Mouse (Mus musculus) liver, postnatal 0 days (tissue): Measurements from ENCODE around the gene Olfr96. TPM values are rescaled to one million over a fixed set of nuclear protein-coding genes. Genes with fewer than 3 reads are reported as not detected.
A peak's percentile ranks its signal among the peaks of the same experiment; 100 is the strongest.

Source experiments
- ATAC-seq: fragments of 200-750 bp; cut with Nextera tagmentation; 2 replicates; pipeline ENCODE4 v1.8.0; 2017; ENCODE audit warnings: mild to moderate bottlenecking, moderate library complexity
- DNase-seq: peaks from one replicate; pipeline ENCODE4 v3.0.0-alpha.2; 2016
- H3K27ac ChIP-seq: fragments of 300-500 bp; sonication (generic); 2 replicates; pipeline ENCODE4 v1.5.1; 2014; ENCODE audit warnings: antibody characterized with exemption, moderate library complexity, mild to moderate bottlenecking, low read depth
- H3K27me3 ChIP-seq: fragments of 300-500 bp; sonication (generic); 2 replicates; pipeline ENCODE4 v1.6.1; 2014; ENCODE audit warnings: low read length, control low read depth, mixed read lengths; ENCODE audit not compliant: insufficient read depth
- H3K36me3 ChIP-seq: fragments of 300-500 bp; sonication (generic); replicated peaks from 2 replicates; pipeline ENCODE4 v1.6.1; 2014; ENCODE audit warnings: mild to moderate bottlenecking, control low read depth, low read length, moderate library complexity, mixed read lengths; ENCODE audit not compliant: insufficient read depth
- H3K4me1 ChIP-seq: fragments of 300-500 bp; sonication (generic); 2 replicates; pipeline ENCODE4 v1.6.1; 2014; ENCODE audit warnings: antibody characterized with exemption, mild to moderate bottlenecking, control low read depth; ENCODE audit not compliant: insufficient read depth
- H3K4me2 ChIP-seq: fragments of 300-500 bp; sonication (generic); 2 replicates; pipeline ENCODE4 v1.6.1; 2014; ENCODE audit warnings: low read depth, mild to moderate bottlenecking, low read length, moderate library complexity, mixed read lengths
- H3K4me3 ChIP-seq: fragments of 300-500 bp; sonication (generic); 2 replicates; pipeline ENCODE4 v1.5.1; 2014; ENCODE audit warnings: low read depth, low read length
- H3K9ac ChIP-seq: fragments of 300-500 bp; sonication (generic); replicated peaks from 2 replicates; pipeline ENCODE4 v1.6.1; 2014; ENCODE audit warnings: mild to moderate bottlenecking, moderate library complexity
- H3K9me3 ChIP-seq: fragments of 300-500 bp; sonication (generic); 2 replicates; pipeline ENCODE4 v1.6.1; 2016; ENCODE audit warnings: mild to moderate bottlenecking, control low read depth, low read length, mixed read lengths
- CTCF ChIP-seq: sonication (generic); IDR thresholded peaks from 2 replicates; pipeline ENCODE4 v1.5.1; 2016; ENCODE audit warnings: antibody characterized with exemption, low read depth
- EP300 ChIP-seq: IDR thresholded peaks from 2 replicates; pipeline ENCODE4 v1.6.1; 2016; ENCODE audit warnings: antibody characterized with exemption, low read depth, mild to moderate bottlenecking
- WGBS: fragments of 180-500 bp; shearing (Covaris S2); extraction: QIAGEN DNeasy Blood & Tissue Kit; methylation state at CpG from one replicate; pipeline ENCODE4 v1.1.7; 2014; ENCODE audit not compliant: insufficient replicate concordance; 5-methylcytosine and 5-hydroxymethylcytosine counted together
- polyA plus RNA-seq: library from polyadenylated mRNA; unstranded; fragments of >200 nt; fragmentation: Nextera tagmentation; extraction: Ambion mirVana; gene quantifications from 2 replicates; pipeline ENCODE4 v1.2.1, GENCODE M21; 2015

Olfr96 gene
- polyA plus RNA-seq, 1 experiment from 2014 or later: not detected

DNA sequence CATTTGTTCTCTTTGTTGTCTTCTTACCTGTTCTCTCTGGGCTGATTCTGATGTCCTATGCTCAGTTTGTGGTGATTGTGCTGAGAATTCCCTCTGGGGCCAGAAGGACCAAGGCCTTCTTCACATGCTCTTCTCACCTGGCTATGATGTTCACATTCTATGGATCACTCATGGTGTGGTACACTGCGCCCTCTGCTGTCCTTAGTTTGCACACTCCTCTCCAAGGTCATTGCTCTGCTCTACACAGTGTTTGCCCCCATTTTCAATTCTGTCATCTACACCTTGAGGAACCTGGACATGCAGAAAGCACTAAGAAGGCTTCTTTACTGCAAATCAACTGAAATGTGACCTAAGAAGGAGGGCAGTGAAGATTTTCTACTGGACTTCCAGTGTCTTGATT, 30.6 kb downstream of the Olfr96 start:
- no peaks in the 10 kb centered on the region for H3K9me3 ChIP-seq
- H3K27me3 ChIP-seq: no peaks in the 10 kb centered on the region
- DNase-seq (peak; percentile 50), ATAC-seq (peak; percentile 45; the same call in 1 of the 2 replicates)
- H3K36me3 ChIP-seq: no peaks in the 10 kb centered on the region
- H3K4me3 ChIP-seq: no peak overlapping the region
- no peak overlapping the region for H3K4me2 ChIP-seq
- WGBS: 12% methylated on average over 1 of the region's 1 CpGs
- no peak overlapping the region for H3K27ac ChIP-seq
- no peak overlapping the region for H3K9ac ChIP-seq
- TF ChIP-seq EP300: no peak
- TF ChIP-seq CTCF: peak; percentile 74
- no peaks in the 10 kb centered on the region for H3K4me1 ChIP-seq

DNA sequence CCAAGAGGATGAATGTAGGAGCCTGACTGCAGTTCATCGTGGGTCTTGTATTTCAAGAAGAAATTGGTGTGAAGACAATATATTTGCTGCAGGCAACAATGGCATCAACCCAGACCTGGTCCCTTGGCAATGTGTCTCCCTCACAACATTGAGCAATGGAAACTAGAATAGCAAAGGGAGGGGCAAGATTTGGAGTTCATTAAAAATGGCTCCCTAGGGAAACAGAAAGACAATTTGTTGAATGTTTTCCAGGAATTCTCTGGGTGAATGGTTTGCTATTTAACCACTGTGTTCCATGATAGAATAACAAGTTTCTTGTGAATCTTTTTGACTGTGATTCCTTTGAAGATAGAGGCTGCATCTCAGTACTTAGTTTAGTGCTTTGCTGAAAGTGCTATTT, 43.7 kb downstream of the Olfr96 start, which contains the start of gene Olfr98:
TSS of gene Olfr98 (minus strand) at position 124 of the 400 bp plus-strand sequence.
- H3K4me2 ChIP-seq: no peak within 1 kb of the TSS
- no peaks in the 10 kb centered on the region for H3K27me3 ChIP-seq
- DNase-seq (no peak), ATAC-seq (no peak)
- H3K9me3 ChIP-seq: no peaks in the 10 kb centered on the region
- TF ChIP-seq EP300 (no peak), CTCF (no peak)
- H3K4me3 ChIP-seq: no peak within 1 kb of the TSS
- H3K9ac ChIP-seq: no peak within 1 kb of the TSS
- 48% methylated on average over 1 of the region's 1 CpGs for WGBS
- no peaks in the 10 kb centered on the region for H3K36me3 ChIP-seq
- no peak within 1 kb of the TSS for H3K27ac ChIP-seq
- H3K4me1 ChIP-seq: no peaks in the 10 kb centered on the region

DNA sequence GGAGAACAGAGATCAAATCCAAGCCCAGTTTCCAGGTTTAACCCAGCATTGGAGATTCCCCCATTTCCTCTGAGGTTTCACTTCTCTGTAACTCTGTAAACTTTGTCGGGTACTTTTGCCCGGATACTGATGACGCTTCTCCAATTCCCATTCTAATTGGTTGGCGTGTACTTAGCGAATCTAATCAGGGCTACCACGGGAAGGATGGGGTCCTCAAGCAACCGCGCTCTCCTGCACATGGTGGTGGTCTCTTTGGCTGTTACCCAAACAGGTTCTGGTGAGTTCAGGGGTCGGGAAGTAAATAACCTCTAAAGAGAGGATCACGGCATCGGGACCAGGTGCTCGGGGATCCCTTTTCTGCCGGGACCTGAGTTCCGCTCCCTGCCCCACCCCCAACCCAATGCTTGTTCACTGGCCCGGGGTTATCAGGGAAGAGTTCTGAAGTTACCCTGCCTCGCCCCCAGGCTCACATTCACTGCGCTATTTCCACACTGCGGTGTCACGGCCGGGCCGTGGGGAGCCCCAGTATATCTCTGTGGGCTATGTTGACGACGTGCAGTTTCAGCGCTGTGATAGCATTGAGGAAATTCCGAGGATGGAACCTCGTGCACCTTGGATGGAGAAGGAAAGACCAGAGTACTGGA, 50.2 kb downstream of the Olfr96 start, which contains the start of gene H2-M3:
TSS of gene H2-M3 (plus strand) at position 163 of the 644 bp plus-strand sequence.
- peak; percentile 89 for ATAC-seq
- H3K4me1 ChIP-seq: no peaks in the 10 kb centered on the region; the same call in 1 of the 2 replicates
- peak within 1 kb of the TSS; percentile 73 for H3K4me3 ChIP-seq
- DNase-seq: peak; percentile 87
- H3K4me2 ChIP-seq: peak within 1 kb of the TSS; percentile 95
- TF ChIP-seq EP300: no peak
- no peak for TF ChIP-seq CTCF
- no peaks in the 10 kb centered on the region for H3K36me3 ChIP-seq
- WGBS: 2% methylated on average over 26 of the region's 26 CpGs
- H3K9ac ChIP-seq: peak within 1 kb of the TSS; percentile 60
- H3K27me3 ChIP-seq: no peaks in the 10 kb centered on the region
- peak within 1 kb of the TSS; percentile 76 for H3K27ac ChIP-seq
- H3K9me3 ChIP-seq: no peaks in the 10 kb centered on the region

DNA sequence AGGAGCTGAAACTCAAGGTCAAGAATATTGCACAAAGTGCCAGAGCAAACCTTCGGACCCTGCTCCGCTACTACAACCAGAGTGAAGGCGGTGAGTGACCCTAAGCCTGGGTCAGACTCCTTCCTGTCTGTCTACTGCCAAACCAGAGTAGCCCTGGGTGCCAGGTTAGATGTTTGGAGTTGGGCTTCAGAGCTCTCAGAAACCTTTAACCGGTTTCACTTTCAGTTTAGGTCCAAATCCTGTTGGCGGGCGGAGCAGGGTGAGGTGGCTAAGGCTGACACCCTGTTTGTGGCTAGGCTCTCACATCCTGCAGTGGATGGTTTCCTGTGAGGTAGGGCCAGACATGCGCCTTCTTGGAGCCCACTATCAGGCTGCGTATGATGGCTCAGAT, 50.8 kb downstream of the Olfr96 start:
- Histone ChIP-seq H3K4me1 (no peaks in the 10 kb centered on the region; the same call in 1 of the 2 replicates), H3K27ac (peak overlapping the region; percentile 76), H3K27me3 (no peaks in the 10 kb centered on the region), H3K9me3 (no peaks in the 10 kb centered on the region), H3K4me3 (peak overlapping the region; percentile 73), H3K36me3 (no peaks in the 10 kb centered on the region), H3K9ac (peak overlapping the region; percentile 60), H3K4me2 (peak overlapping the region; percentile 95)
- ATAC-seq: peak; percentile 74
- no peak for TF ChIP-seq CTCF
- TF ChIP-seq EP300: no peak
- peak; percentile 43 for DNase-seq
- 20% methylated on average over 8 of the region's 8 CpGs for WGBS

DNA sequence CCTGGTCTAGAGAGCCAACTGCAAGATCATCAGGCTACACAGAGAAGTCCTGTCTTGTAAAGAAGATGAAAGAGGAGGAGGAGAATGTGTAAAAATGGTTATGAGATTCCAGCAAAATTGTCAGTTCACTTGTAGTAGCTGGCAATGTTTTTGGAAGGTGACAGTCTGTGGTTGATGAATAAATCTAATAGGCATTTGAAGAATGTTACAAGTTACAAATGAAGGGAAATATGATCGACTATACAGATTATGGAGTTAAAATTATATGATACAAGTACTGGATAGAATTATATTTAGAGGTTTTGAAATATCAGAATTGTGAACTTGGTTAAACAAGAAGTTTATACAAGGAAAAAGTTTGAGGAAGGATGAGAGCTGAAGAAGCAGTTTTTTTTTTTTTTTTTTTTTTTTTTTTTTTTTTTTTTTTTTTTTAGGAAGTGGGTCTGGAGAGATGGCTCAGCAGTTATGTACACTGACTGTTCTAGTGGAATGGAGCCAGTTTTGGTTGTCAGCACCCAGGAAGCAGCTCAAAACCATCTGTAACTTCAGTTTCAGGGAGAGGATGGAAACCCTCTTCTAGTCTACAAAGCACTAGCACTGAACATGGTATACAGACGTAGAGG, 55.8 kb downstream of the Olfr96 start:
- 62% methylated on average over 2 of the region's 2 CpGs for WGBS

More for the DNA sequence above, 55.8 kb downstream of the Olfr96 start:
- Histone ChIP-seq H3K9me3 (no peaks in the 10 kb centered on the region), H3K27me3 (no peaks in the 10 kb centered on the region), H3K4me3 (no peak overlapping the region), H3K4me2 (no peak overlapping the region), H3K9ac (no peak overlapping the region), H3K27ac (no peak overlapping the region), H3K36me3 (no peaks in the 10 kb centered on the region), H3K4me1 (no peaks in the 10 kb centered on the region; the same call in 1 of the 2 replicates)
- no peak for ATAC-seq
- DNase-seq: no peak
- TF ChIP-seq EP300: no peak
- TF ChIP-seq CTCF: no peak

Other genes starting within 250 kb of the Olfr96 start
- not detected in 2 replicates for gene 2410137M14Rik, start 238.9 kb upstream of the Olfr96 start, polyA plus RNA-seq
- 0.04 TPM in 1 of 2 replicates, not detected in the other for gene H2-M5, start 230.6 kb upstream of the Olfr96 start, polyA plus RNA-seq
- 1.4 and 2.3 TPM in 2 replicates for gene Zfp57, start 219.0 kb upstream of the Olfr96 start, polyA plus RNA-seq
- gene Mog, start 196.7 kb upstream of the Olfr96 start, polyA plus RNA-seq: not detected in 2 replicates
- gene Gabbr1, start 174.2 kb upstream of the Olfr96 start, polyA plus RNA-seq: 0.41 and 0.46 TPM in 2 replicates
- gene Olfr90, start 131.6 kb upstream of the Olfr96 start, polyA plus RNA-seq: not detected in 2 replicates
- not detected in 2 replicates for gene Olfr91, start 121.9 kb upstream of the Olfr96 start, polyA plus RNA-seq
- not detected in 2 replicates for gene Olfr92, start 100.1 kb upstream of the Olfr96 start, polyA plus RNA-seq
- gene Olfr93, start 58.7 kb upstream of the Olfr96 start, polyA plus RNA-seq: not detected in 2 replicates
- 2.2 and 3.4 TPM in 2 replicates for gene Ubd, start 26.3 kb upstream of the Olfr96 start, polyA plus RNA-seq
- gene Olfr94, start 19.2 kb upstream of the Olfr96 start, polyA plus RNA-seq: not detected in 2 replicates
- not detected in 2 replicates for gene Olfr95, start 7.0 kb upstream of the Olfr96 start, polyA plus RNA-seq
- not detected in 2 replicates for gene Olfr97, start 17.2 kb downstream of the Olfr96 start, polyA plus RNA-seq
- gene Olfr98, start 43.6 kb downstream of the Olfr96 start, polyA plus RNA-seq: not detected in 2 replicates
- 4.5 and 4.6 TPM in 2 replicates for gene H2-M3, start 50.1 kb downstream of the Olfr96 start, polyA plus RNA-seq
- gene Olfr99, start 63.3 kb downstream of the Olfr96 start, polyA plus RNA-seq: not detected in 2 replicates
- not detected in 2 replicates for gene Olfr101, start 84.2 kb downstream of the Olfr96 start, polyA plus RNA-seq
- gene Olfr102, start 96.9 kb downstream of the Olfr96 start, polyA plus RNA-seq: not detected in 2 replicates
- gene Olfr103, start 119.6 kb downstream of the Olfr96 start, polyA plus RNA-seq: not detected in 2 replicates
- not detected in 2 replicates for gene Olfr104-ps, start 139.4 kb downstream of the Olfr96 start, polyA plus RNA-seq
- not detected in 2 replicates for gene Olfr105-ps, start 158.9 kb downstream of the Olfr96 start, polyA plus RNA-seq
- not detected in 2 replicates for gene Olfr106-ps, start 170.2 kb downstream of the Olfr96 start, polyA plus RNA-seq
- not detected in 2 replicates for gene Olfr107, start 179.1 kb downstream of the Olfr96 start, polyA plus RNA-seq
- not detected in 2 replicates for gene Olfr108, start 225.3 kb downstream of the Olfr96 start, polyA plus RNA-seq
- not detected in 2 replicates for gene Olfr109, start 238.8 kb downstream of the Olfr96 start, polyA plus RNA-seq